8 mouse cellular contexts compared by ENCODE assay signal in the genomic region with DNA sequence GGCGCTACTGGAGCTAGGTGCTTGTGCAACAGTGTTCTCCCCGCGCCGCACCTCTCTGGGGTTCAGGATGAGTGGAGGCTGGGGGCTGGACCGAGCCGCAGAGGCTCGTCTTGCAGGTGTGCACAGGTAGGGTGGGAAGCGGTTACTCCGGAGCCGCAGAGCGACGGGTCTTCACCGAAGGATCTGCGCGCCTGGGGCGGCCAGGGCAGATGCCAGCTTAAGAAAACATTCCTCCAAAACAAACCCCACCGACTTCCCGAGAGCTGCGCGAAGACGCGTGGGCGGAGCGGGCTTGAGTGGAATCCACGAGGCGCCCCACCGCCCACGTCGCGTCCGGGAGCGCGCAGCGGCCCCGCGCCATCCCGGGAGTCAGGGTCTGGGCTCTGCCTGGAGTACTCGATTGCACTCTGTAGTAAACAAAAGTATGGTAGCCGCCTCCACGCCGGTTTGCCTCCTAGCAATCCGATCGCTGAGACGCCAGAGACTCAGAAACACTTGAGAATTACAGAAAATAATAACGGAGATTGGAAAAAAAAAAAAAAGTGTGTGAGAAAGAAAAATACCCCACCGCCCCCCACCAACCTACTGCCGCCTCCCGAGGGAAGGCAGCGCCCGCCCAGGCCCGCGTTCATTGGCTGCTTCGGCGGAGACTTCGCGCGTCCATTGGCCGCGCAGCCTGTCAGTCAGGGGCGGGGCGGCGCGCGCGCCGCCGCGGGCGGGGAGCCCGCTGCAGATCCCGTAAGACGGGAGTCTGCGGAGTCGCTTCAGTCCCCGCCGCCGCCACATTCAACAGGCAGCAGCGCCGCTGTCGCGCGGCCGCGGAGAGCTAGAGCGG. TPM values are rescaled to one million over a fixed set of nuclear protein-coding genes. Genes with fewer than 3 reads are reported as not detected.
DNase-seq lines count a peak whose midpoint lies in the region; ATAC-seq lines count a peak whose summit lies in the region.

A gene (plus strand): TSS at position 685 of the 835 bp plus-strand sequence.

- H3K27me3 ChIP-seq in hindbrain, embryonic 13.5 days, result peaks cover 76% of the 10 kb centered on the region

- peaks cover 36% of the 10 kb centered on the region for H3K4me1 ChIP-seq in hindbrain, embryonic 13.5 days (replicated peaks)

- peak within 1 kb of the TSS; percentile 74 for H3K9ac ChIP-seq in hindbrain, embryonic 13.5 days

- peak within 1 kb of the TSS; percentile 63; the same call in 1 of the 2 replicates for H3K27ac ChIP-seq in hindbrain, embryonic 13.5 days

- H3K4me2 ChIP-seq in hindbrain, embryonic 13.5 days, result peak within 1 kb of the TSS; percentile 88

- H3K9me3 ChIP-seq in hindbrain, embryonic 13.5 days, result no peaks in the 10 kb centered on the region

- DNase-seq in T-cell, adult 2 months (ENCODE audit: low spot score), result peak; percentile 80
- DNase-seq in cerebellum, postnatal 14 days, result peak; percentile 96 to 97
- DNase-seq in frontal cortex, postnatal 25 days (ENCODE audit: low spot score in 2 of 2), result peak; percentile 62 to 75
- peak; percentile 84 to 87 for DNase-seq in left cerebral cortex, adult 18-20 months (ENCODE audit: low spot score in 2 of 2)
- peak; percentile 94 for DNase-seq in lung, postnatal 4 days
- DNase-seq in retina, postnatal 7 days (ENCODE audit: low read depth, low spot score), result peak; percentile 84
- DNase-seq in urinary bladder, adult 18-20 months (ENCODE audit: low spot score in 2 of 2), result peak; percentile 81

- H3K4me3 ChIP-seq in hindbrain, embryonic 13.5 days, result peak within 1 kb of the TSS; percentile 63

- no peaks in the 10 kb centered on the region for H3K36me3 ChIP-seq in hindbrain, embryonic 13.5 days

- peak; percentile 95 for ATAC-seq in hindbrain, embryonic 13.5 days (ENCODE audit: low FRiP score)

- WGBS in hindbrain, embryonic 13.5 days, result under 1% methylated on average over 84 of the region's 85 CpGs

RNA-seq across cellular contexts. Expression of the gene that starts here (rescaled TPM):
- 2.7 and 2.9 TPM in 2 replicates for polyA plus RNA-seq in hindbrain, embryonic 13.5 days (2015; fragmentation: Nextera tagmentation; extraction: Ambion mirVana)
- total RNA-seq in left cerebral cortex, adult 18-20 months (2021), result 10 to 100 TPM; 10.0 to 12.9 TPM

Comparison
In these comparisons a context has a peak if more than half of its experiments do, and no peak if none do; other contexts are left out.
1. Peak in every context shown above with its lines: DNase-seq, ATAC-seq, H3K4me3 ChIP-seq and H3K27ac ChIP-seq.